Mouse (Mus musculus) embryonic facial prominence, embryonic 13.5 days (tissue): ENCODE results near the gene Comtd1. TPM values are rescaled to one million over a fixed set of nuclear protein-coding genes. Genes with fewer than 3 reads are reported as not detected.
A peak's percentile ranks its signal among the peaks of the same experiment; 100 is the strongest.

Experiments used
- ATAC-seq: fragments of 200-750 bp; cut with Nextera tagmentation; 2 replicates; pipeline ENCODE4 v1.8.0; 2017; ENCODE audit warnings: low read depth; ENCODE audit not compliant: insufficient number of reproducible peaks, insufficient read depth, low FRiP score, low TSS enrichment
- H3K27ac ChIP-seq: fragments of 300-500 bp; sonication (generic); 2 replicates; pipeline ENCODE4 v1.5.1; 2015; ENCODE audit warnings: moderate library complexity, mild to moderate bottlenecking, inconsistent platforms
- H3K27me3 ChIP-seq: fragments of 300-500 bp; sonication (generic); 2 replicates; pipeline ENCODE4 v1.6.1; 2015; ENCODE audit warnings: mild to moderate bottlenecking, inconsistent platforms
- H3K36me3 ChIP-seq: fragments of 300-500 bp; sonication (generic); 2 replicates; pipeline ENCODE4 v1.6.1; 2015; ENCODE audit warnings: mild to moderate bottlenecking, inconsistent platforms
- H3K4me1 ChIP-seq: fragments of 300-500 bp; sonication (generic); 2 replicates; pipeline ENCODE4 v1.6.1; 2015; ENCODE audit warnings: inconsistent platforms
- H3K4me2 ChIP-seq: fragments of 300-500 bp; sonication (generic); 2 replicates; pipeline ENCODE4 v1.6.1; 2015; ENCODE audit warnings: moderate library complexity, mild to moderate bottlenecking, inconsistent platforms
- H3K4me3 ChIP-seq: fragments of 300-500 bp; sonication (generic); 2 replicates; pipeline ENCODE4 v1.5.1; 2015; ENCODE audit warnings: mild to moderate bottlenecking, inconsistent platforms
- H3K9ac ChIP-seq: fragments of 300-500 bp; sonication (generic); 2 replicates; pipeline ENCODE4 v1.6.1; 2015; ENCODE audit warnings: mild to moderate bottlenecking, inconsistent platforms
- H3K9me3 ChIP-seq: fragments of 300-500 bp; sonication (generic); 2 replicates; pipeline ENCODE4 v1.6.1; 2016; ENCODE audit warnings: inconsistent platforms
- WGBS: fragments of 180-500 bp; shearing (Covaris S2); methylation state at CpG from one replicate; pipeline ENCODE4 v1.1.7; 2015; ENCODE audit warnings: mixed read lengths; 5-methylcytosine and 5-hydroxymethylcytosine counted together
- polyA plus RNA-seq: library from polyadenylated mRNA; unstranded; fragments of >200 nt; fragmentation: Nextera tagmentation; extraction: Ambion mirVana; gene quantifications from 2 replicates; pipeline ENCODE4 v1.2.1, GENCODE M21; 2015

The Comtd1 gene
- polyA plus RNA-seq, 1 experiment from 2014 or later, result 21.5 TPM

DNA sequence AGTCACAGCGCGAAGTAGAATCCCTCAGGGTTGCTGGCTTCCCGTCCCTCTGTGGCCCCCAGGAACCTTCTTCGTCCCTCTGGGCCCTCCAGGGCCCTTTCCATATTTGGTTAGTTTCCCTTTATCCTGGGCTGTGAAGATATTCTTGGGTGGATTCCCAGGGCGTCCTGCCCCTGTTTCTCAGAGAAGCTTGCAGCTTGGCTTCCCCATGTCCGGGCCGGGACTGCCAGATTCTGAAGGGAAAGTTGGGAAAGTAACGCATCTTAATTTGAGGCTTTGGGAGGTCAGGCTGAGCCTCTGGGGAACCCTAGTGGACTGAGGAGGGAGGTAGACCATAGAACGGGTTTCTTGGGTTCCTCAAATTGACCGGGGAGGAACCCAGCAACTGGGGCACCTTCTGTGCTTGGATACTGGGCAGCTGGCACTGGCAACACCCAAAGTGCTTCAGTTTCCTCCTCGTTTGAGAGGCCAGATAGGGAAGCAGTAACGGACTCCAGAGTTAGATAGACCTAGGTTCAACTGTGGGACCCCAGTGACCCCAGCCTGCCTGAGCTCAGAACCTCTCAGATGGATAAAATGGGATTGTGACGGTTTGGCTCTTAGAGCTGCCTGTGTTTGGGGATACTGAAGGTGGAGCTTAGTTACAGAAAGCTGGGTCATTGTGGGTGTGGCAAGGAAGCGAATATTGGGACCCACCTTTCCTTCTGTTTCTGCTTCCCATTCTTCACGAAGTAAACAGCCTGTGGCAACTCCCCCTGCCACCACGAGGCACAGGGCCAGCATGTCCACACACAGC lies 3.4 kb upstream of the Comtd1 start:
- 75% methylated on average over 16 of the region's 16 CpGs for WGBS
- H3K4me2 ChIP-seq, result no peak overlapping the region
- ATAC-seq, result no peak

DNA sequence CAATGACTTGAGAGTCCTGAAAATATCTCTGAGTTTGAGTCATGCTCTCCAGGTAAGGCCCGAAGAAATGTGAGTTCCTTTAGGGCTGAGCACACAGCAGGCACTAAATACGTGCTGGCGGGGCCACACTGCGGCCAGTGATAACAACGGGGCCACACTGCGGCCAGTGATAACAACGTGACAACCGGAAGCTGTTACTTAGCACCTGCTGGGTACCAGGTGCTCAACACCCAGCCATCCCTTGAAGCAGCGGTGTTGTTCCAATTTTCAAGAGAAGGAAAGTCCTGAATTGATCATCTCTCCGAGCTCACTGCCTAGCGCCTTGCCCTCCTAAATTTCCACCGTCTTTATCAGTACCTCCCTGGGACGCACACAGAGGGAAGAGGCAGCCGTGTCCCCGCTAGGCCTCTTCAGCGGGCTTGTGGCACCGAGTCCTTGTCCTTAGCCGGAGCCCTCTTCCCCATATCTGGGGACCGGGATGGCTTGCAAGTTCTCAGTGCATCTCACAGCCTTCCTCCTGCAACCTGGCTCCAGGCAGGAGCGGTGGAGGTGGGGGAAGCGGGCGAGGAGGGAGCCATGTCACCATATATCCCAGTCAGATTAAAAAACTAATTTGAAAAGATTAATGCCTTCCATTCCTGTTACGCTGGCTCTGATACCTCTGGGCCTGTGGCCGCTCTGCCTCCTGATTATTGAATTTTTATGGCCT lies 1.8 kb upstream of the Comtd1 start:
- Histone ChIP-seq H3K36me3 (peaks cover 13% of the 10 kb centered on the region), H3K4me1 (peaks cover 37% of the 10 kb centered on the region), H3K4me3 (no peak overlapping the region), H3K27me3 (no peaks in the 10 kb centered on the region), H3K4me2 (no peak overlapping the region), H3K9ac (no peak overlapping the region), H3K9me3 (no peaks in the 10 kb centered on the region), H3K27ac (no peak overlapping the region)
- no peak for ATAC-seq
- WGBS, result 74% methylated on average over 24 of the region's 24 CpGs

More for the DNA sequence above, 3.4 kb upstream of the Comtd1 start:
- Histone ChIP-seq H3K9ac (no peak overlapping the region), H3K27ac (no peak overlapping the region), H3K36me3 (no peaks in the 10 kb centered on the region), H3K4me3 (no peak overlapping the region), H3K9me3 (no peaks in the 10 kb centered on the region), H3K27me3 (no peaks in the 10 kb centered on the region), H3K4me1 (peaks cover 40% of the 10 kb centered on the region)

- 85% methylated on average over 13 of the region's 13 CpGs for WGBS
- Histone ChIP-seq H3K4me2 (no peak overlapping the region), H3K27ac (no peak overlapping the region), H3K27me3 (no peaks in the 10 kb centered on the region), H3K36me3 (peaks cover 21% of the 10 kb centered on the region), H3K4me3 (no peak overlapping the region), H3K9ac (no peak overlapping the region), H3K9me3 (no peaks in the 10 kb centered on the region), H3K4me1 (peaks cover 37% of the 10 kb centered on the region)
- ATAC-seq, result no peak
These were observed 994 bp upstream of the Comtd1 start for GRCm38 (mm10) chr14:21849524-21850418.

DNA sequence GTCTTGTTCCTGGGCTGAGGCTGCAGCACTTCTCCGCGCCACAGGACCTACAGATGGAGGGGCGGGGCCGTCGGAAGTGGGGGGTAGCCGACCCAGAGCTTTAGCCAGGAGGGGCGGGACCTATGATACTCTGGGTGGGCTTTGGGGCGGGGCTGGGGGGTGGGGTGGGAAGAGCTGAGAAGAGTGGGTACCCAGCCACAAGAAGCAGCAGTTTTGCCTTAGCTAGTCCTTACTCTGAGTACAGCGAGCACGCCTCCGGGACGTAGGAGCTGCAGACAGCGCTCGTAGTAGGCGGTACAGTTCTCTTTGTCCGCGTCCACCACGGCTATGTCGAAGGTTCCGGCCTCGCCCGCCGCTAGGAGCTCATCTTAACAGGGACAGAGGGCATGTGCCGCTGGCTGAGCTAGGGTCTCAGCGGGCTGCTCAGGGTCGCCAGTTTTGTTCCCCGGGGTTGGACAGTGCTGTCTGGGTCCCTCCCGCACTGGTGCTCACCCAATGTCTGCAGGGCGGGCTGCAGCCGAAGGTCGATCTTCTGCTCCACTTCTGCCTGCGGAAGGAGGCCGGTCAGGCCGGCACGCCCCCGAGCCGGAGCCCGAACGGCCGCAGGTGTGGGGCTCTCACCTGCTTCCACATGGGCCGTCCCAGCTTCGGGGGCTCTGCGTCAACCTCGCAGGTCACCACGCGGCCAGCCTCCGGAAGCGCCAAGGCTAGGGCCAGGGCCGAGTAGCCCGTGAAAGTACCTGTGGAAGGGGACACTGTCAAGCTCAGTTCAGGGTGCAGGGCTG lies 1.2 kb downstream of the Comtd1 start:
- no peaks in the 10 kb centered on the region for H3K27me3 ChIP-seq
- H3K9me3 ChIP-seq, result no peaks in the 10 kb centered on the region
- H3K27ac ChIP-seq, result peak overlapping the region; percentile 82
- WGBS, result under 1% methylated on average over 50 of the region's 50 CpGs
- peak overlapping the region; percentile 66 for H3K4me3 ChIP-seq
- peak overlapping the region; percentile 100 for H3K4me2 ChIP-seq
- H3K36me3 ChIP-seq, result peaks cover 43% of the 10 kb centered on the region
- peak; percentile 69 for ATAC-seq
- peak overlapping the region; percentile 75 for H3K9ac ChIP-seq
- peaks cover 23% of the 10 kb centered on the region for H3K4me1 ChIP-seq

- Histone ChIP-seq H3K9ac (0 out of 2 replicates have a peak overlapping the region, but pooled peaks have one; percentile 49), H3K4me3 (peak overlapping the region; percentile 66)
These were observed 1.9 kb downstream of the Comtd1 start for GRCm38 (mm10) chr14:21846827-21847380.

GRCm38 (mm10) chr14:21843263-21843662 lies 5.5 kb downstream of the Comtd1 start:
- Histone ChIP-seq H3K9ac (no peak overlapping the region), H3K4me3 (no peak overlapping the region), H3K4me1 (peaks cover 14% of the 10 kb centered on the region), H3K9me3 (no peaks in the 10 kb centered on the region), H3K27me3 (no peaks in the 10 kb centered on the region), H3K27ac (no peak overlapping the region), H3K36me3 (peaks cover 86% of the 10 kb centered on the region), H3K4me2 (no peak overlapping the region)
- no peak for ATAC-seq
- 86% methylated on average over 6 of the region's 6 CpGs for WGBS

More at GRCm38 (mm10) chr14:21846827-21847380, 1.9 kb downstream of the Comtd1 start:
- Histone ChIP-seq H3K4me2 (peak overlapping the region; percentile 100), H3K36me3 (peaks cover 50% of the 10 kb centered on the region), H3K4me1 (peaks cover 20% of the 10 kb centered on the region), H3K27me3 (no peaks in the 10 kb centered on the region), H3K9me3 (no peaks in the 10 kb centered on the region), H3K27ac (peak overlapping the region; percentile 82; the same call in 1 of the 2 replicates)
- 17% methylated on average over 10 of the region's 10 CpGs for WGBS
- ATAC-seq, result no peak

DNA sequence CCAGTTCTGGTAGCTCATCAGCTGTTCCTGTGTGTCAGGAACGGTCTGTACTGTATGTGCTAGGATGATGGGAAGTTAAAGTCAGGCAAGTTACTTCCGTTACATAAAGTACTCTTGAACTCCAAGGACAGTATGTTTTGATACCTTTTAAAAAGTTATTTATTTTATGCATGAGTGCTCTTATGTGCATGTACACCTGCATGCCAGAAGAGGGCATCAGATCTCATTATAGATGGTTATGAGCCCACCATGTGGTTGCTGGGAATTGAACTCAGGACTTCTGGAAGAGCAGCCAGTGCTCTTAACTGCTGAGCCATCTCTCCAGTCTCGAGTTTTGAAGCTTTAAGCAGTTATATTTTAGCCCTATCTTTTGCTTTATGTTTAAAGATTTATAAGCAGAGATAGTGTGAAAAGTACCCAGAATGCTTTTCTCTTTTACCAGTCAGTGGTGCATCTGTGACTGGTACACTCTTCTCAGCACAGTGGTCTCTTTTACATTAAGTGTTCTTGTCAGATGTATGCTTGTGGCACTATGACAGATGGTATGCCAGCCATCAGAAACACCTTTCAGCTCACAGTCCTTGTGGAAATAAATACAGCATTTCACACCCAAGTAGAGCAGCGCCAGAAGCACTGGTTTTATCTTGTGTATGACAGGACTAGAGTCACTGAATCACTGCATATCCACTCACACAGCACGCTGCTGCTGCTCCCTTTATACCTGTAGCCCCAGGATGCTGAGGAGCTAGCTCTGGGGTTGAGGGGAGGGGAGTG lies 6.8 kb downstream of the Comtd1 start:
- Histone ChIP-seq H3K27me3 (no peaks in the 10 kb centered on the region), H3K4me1 (peaks cover 1% of the 10 kb centered on the region), H3K9ac (no peak overlapping the region), H3K9me3 (no peaks in the 10 kb centered on the region), H3K4me3 (no peak overlapping the region), H3K27ac (no peak overlapping the region), H3K36me3 (peaks cover 99% of the 10 kb centered on the region), H3K4me2 (no peak overlapping the region)
- no peak for ATAC-seq
- 92% methylated on average over 5 of the region's 5 CpGs for WGBS

GRCm38 (mm10) chr14:21838336-21839017 lies 10.3 kb downstream of the Comtd1 start:
- WGBS, result 81% methylated on average over 8 of the region's 8 CpGs
- no peaks in the 10 kb centered on the region for H3K27me3 ChIP-seq
- H3K4me3 ChIP-seq, result no peak overlapping the region
- peaks cover 8% of the 10 kb centered on the region for H3K4me1 ChIP-seq
- no peak overlapping the region for H3K27ac ChIP-seq
- no peak overlapping the region for H3K4me2 ChIP-seq
- no peaks in the 10 kb centered on the region for H3K9me3 ChIP-seq
- ATAC-seq, result no peak
- H3K9ac ChIP-seq, result no peak overlapping the region
- peaks cover 92% of the 10 kb centered on the region for H3K36me3 ChIP-seq

DNA sequence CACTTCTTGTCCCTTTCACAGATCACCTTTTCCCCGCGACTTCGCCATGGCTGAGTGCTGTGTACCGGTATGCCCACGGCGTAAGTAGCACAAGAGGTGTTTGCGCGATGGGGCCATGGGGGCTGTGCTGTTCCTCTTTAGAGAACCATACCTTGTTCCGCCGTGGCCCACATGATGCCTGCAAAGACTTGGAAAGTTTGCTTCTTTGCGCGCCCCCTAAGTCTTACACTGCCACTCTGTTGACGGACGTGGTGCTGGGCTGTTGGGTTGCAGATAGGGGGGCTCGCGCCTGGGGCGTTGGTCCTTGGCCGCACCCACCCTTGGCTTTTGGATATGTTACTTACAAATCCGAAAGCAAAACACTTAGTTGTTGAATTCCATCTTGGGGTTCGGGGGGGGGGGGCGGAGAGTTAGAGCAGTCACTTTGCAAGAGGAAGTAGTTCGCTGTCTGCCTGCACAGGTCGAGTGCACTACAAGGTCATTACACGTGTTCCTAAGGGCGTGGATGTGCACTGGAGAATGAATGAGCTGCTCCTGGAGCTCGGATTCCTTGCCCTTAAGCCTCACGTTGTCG lies 16.9 kb downstream of the Comtd1 start:
- H3K9ac ChIP-seq, result peak overlapping the region; percentile 97
- peaks cover 27% of the 10 kb centered on the region for H3K36me3 ChIP-seq
- ATAC-seq, result peak; percentile 27; the same call in 1 of the 2 replicates
- no peaks in the 10 kb centered on the region for H3K27me3 ChIP-seq
- peak overlapping the region; percentile 94 for H3K27ac ChIP-seq
- H3K4me3 ChIP-seq, result peak overlapping the region; percentile 99
- H3K4me1 ChIP-seq, result peaks cover 27% of the 10 kb centered on the region
- H3K9me3 ChIP-seq, result no peaks in the 10 kb centered on the region
- H3K4me2 ChIP-seq, result peak overlapping the region; percentile 85
- WGBS, result under 1% methylated on average over 28 of the region's 28 CpGs
